Mouse (Mus musculus) midbrain, embryonic 14.5 days (tissue): ENCODE measurements around the gene Dgkz. TPM values are rescaled to one million over a fixed set of nuclear protein-coding genes. Genes with fewer than 3 reads are reported as not detected.

ENCODE experiments used
- ATAC-seq: fragments of 200-750 bp; cut with Nextera tagmentation; 2 replicates; pipeline ENCODE4 v1.8.0; 2017; ENCODE audit warnings: moderate number of reproducible peaks, moderate library complexity; ENCODE audit not compliant: low FRiP score, low TSS enrichment
- DNase-seq: peaks from one replicate; pipeline ENCODE4 v3.0.0-alpha.2; 2015
- H3K27ac ChIP-seq: fragments of 300-500 bp; sonication (generic); replicated peaks from 2 replicates; pipeline ENCODE4 v1.5.1; 2014; ENCODE audit warnings: mild to moderate bottlenecking, low read depth, low read length, moderate library complexity
- H3K27me3 ChIP-seq: fragments of 300-500 bp; sonication (generic); 2 replicates; pipeline ENCODE4 v1.6.1; 2014; ENCODE audit warnings: low read length, control low read depth, mixed read lengths; ENCODE audit not compliant: control insufficient read depth, insufficient read depth
- H3K36me3 ChIP-seq: fragments of 300-500 bp; sonication (generic); 2 replicates; pipeline ENCODE4 v1.6.1; 2014; ENCODE audit warnings: low read length, control low read depth; ENCODE audit not compliant: control insufficient read depth, insufficient read depth
- H3K4me1 ChIP-seq: fragments of 300-500 bp; sonication (generic); 2 replicates; pipeline ENCODE4 v1.6.1; 2014; ENCODE audit warnings: mild to moderate bottlenecking, antibody characterized with exemption, low read length, control low read depth; ENCODE audit not compliant: control insufficient read depth, insufficient read depth
- H3K4me2 ChIP-seq: fragments of 300-500 bp; sonication (generic); 2 replicates; pipeline ENCODE4 v1.6.1; 2014; ENCODE audit warnings: mild to moderate bottlenecking, low read length, moderate library complexity
- H3K4me3 ChIP-seq: fragments of 300-500 bp; sonication (generic); replicated peaks from 2 replicates; pipeline ENCODE4 v1.5.1; 2014; ENCODE audit warnings: low read depth, low read length
- H3K9ac ChIP-seq: fragments of 300-500 bp; sonication (generic); replicated peaks from 2 replicates; pipeline ENCODE4 v1.6.1; 2014; ENCODE audit warnings: mild to moderate bottlenecking, low read length, moderate library complexity
- H3K9me3 ChIP-seq: fragments of 300-500 bp; sonication (generic); 2 replicates; pipeline ENCODE4 v1.6.1; 2016; ENCODE audit warnings: low read length, control low read depth, mixed read lengths; ENCODE audit not compliant: control insufficient read depth
- WGBS: fragments of 180-500 bp; shearing (Covaris S2); extraction: QIAGEN DNeasy Blood & Tissue Kit; methylation state at CpG from one replicate; pipeline ENCODE4 v1.1.7; 2014; 5-methylcytosine and 5-hydroxymethylcytosine counted together
- polyA plus RNA-seq: library from polyadenylated mRNA; unstranded; fragments of >200 nt; fragmentation: Nextera tagmentation; extraction: Ambion mirVana; gene quantifications from 2 replicates; pipeline ENCODE4 v1.2.1, GENCODE M21; 2014

Gene Dgkz
- 27.5 and 32.0 TPM in 2 replicates for polyA plus RNA-seq

GRCm38 (mm10) chr2:91975581-91976541 is at the start of gene Dgkz:
Dgkz (minus strand) TSS chr2:91975864.
- Histone ChIP-seq H3K27me3 (peaks cover 36% of the 10 kb centered on the region), H3K4me2 (peak within 1 kb of the TSS; percentile 62), H3K4me1 (peaks cover 36% of the 10 kb centered on the region), H3K9ac (peak within 1 kb of the TSS; percentile 48), H3K4me3 (peak within 1 kb of the TSS; percentile 42), H3K36me3 (no peaks in the 10 kb centered on the region), H3K9me3 (no peaks in the 10 kb centered on the region), H3K27ac (no peak within 1 kb of the TSS)
- ATAC-seq (peak; percentile 49; the same call in 1 of the 2 replicates), DNase-seq (peak; percentile 53)
- under 1% methylated on average over 76 of the region's 79 CpGs for WGBS

GRCm38 (mm10) chr2:92025202-92025601 is 49.5 kb upstream of the Dgkz start:
- DNase-seq, result no peak
- H3K9me3 ChIP-seq, result no peaks in the 10 kb centered on the region
- WGBS, result 90% methylated on average over 2 of the region's 2 CpGs
- H3K36me3 ChIP-seq, result no peaks in the 10 kb centered on the region
- H3K4me3 ChIP-seq, result no peak overlapping the region
- peaks cover 18% of the 10 kb centered on the region; the same call in 1 of the 2 replicates for H3K27me3 ChIP-seq
- H3K4me2 ChIP-seq, result no peak overlapping the region
- no peak for ATAC-seq
- no peak overlapping the region for H3K9ac ChIP-seq
- peaks cover 5% of the 10 kb centered on the region; the same call in 1 of the 2 replicates for H3K4me1 ChIP-seq
- no peak overlapping the region for H3K27ac ChIP-seq

- DNase-seq, result peak; percentile 87
Observed at GRCm38 (mm10) chr2:92024274-92024672, 48.6 kb upstream of the Dgkz start, which contains the start of gene Creb3l1. Creb3l1 (minus strand) TSS chr2:92024502.

GRCm38 (mm10) chr2:92023362-92024273 is 48.0 kb upstream of the Dgkz start:
- WGBS, result 5% methylated on average over 56 of the region's 56 CpGs
- Histone ChIP-seq H3K36me3 (no peaks in the 10 kb centered on the region), H3K4me2 (peak overlapping the region; percentile 97), H3K27ac (no peak overlapping the region), H3K9me3 (no peaks in the 10 kb centered on the region), H3K4me3 (peak overlapping the region; percentile 54), H3K4me1 (peaks cover 5% of the 10 kb centered on the region; the same call in 1 of the 2 replicates), H3K9ac (peak overlapping the region; percentile 56), H3K27me3 (peaks cover 18% of the 10 kb centered on the region; the same call in 1 of the 2 replicates)
- ATAC-seq, result 0 out of 2 replicates have a peak, but pooled peaks have one; percentile 43
- DNase-seq, result peak; percentile 63

More at GRCm38 (mm10) chr2:92024274-92024672, 48.6 kb upstream of the Dgkz start, which contains the start of gene Creb3l1:
- H3K9ac ChIP-seq, result peak within 1 kb of the TSS; percentile 56
- peaks cover 5% of the 10 kb centered on the region; the same call in 1 of the 2 replicates for H3K4me1 ChIP-seq
- H3K9me3 ChIP-seq, result no peaks in the 10 kb centered on the region
- H3K4me2 ChIP-seq, result peak within 1 kb of the TSS; percentile 97
- WGBS, result under 1% methylated on average over 26 of the region's 27 CpGs
- no peaks in the 10 kb centered on the region for H3K36me3 ChIP-seq
- ATAC-seq, result peak; percentile 63; the same call in 1 of the 2 replicates
- peaks cover 18% of the 10 kb centered on the region; the same call in 1 of the 2 replicates for H3K27me3 ChIP-seq
- H3K4me3 ChIP-seq, result peak within 1 kb of the TSS; percentile 54
- no peak within 1 kb of the TSS for H3K27ac ChIP-seq

- WGBS, result 61% methylated on average over 4 of the region's 4 CpGs
- Histone ChIP-seq H3K27me3 (peaks cover 18% of the 10 kb centered on the region; the same call in 1 of the 2 replicates), H3K4me3 (no peak overlapping the region), H3K36me3 (no peaks in the 10 kb centered on the region), H3K9ac (no peak overlapping the region), H3K9me3 (no peaks in the 10 kb centered on the region), H3K27ac (no peak overlapping the region), H3K4me2 (no peak overlapping the region), H3K4me1 (peaks cover 5% of the 10 kb centered on the region; the same call in 1 of the 2 replicates)
- ATAC-seq, result no peak
- no peak for DNase-seq
Observed at GRCm38 (mm10) chr2:92020676-92021265, 45.1 kb upstream of the Dgkz start.

GRCm38 (mm10) chr2:92017440-92017839 is 41.8 kb upstream of the Dgkz start:
- Histone ChIP-seq H3K4me3 (no peak overlapping the region), H3K27ac (no peak overlapping the region), H3K36me3 (no peaks in the 10 kb centered on the region), H3K9me3 (no peaks in the 10 kb centered on the region), H3K4me1 (no peaks in the 10 kb centered on the region), H3K9ac (no peak overlapping the region), H3K27me3 (0 out of 2 replicates have a peak, but pooled peaks cover 3% of the 10 kb centered on the region), H3K4me2 (no peak overlapping the region)
- ATAC-seq (no peak), DNase-seq (no peak)
- 81% methylated on average over 1 of the region's 1 CpGs for WGBS

- peak; percentile 44 for DNase-seq
- Histone ChIP-seq H3K27ac (no peak overlapping the region), H3K36me3 (no peaks in the 10 kb centered on the region), H3K4me1 (no peaks in the 10 kb centered on the region), H3K27me3 (no peaks in the 10 kb centered on the region), H3K9me3 (no peaks in the 10 kb centered on the region), H3K4me2 (no peak overlapping the region), H3K9ac (no peak overlapping the region), H3K4me3 (no peak overlapping the region)
- 41% methylated on average over 3 of the region's 3 CpGs for WGBS
- no peak for ATAC-seq
Observed at GRCm38 (mm10) chr2:92016981-92017380, 41.3 kb upstream of the Dgkz start.

GRCm38 (mm10) chr2:92014891-92015290 is 39.2 kb upstream of the Dgkz start:
- Histone ChIP-seq H3K36me3 (no peaks in the 10 kb centered on the region), H3K4me3 (no peak overlapping the region), H3K27me3 (no peaks in the 10 kb centered on the region), H3K9me3 (no peaks in the 10 kb centered on the region), H3K27ac (no peak overlapping the region), H3K4me2 (no peak overlapping the region), H3K9ac (no peak overlapping the region), H3K4me1 (no peaks in the 10 kb centered on the region)
- ATAC-seq (no peak), DNase-seq (no peak)
- 84% methylated on average over 5 of the region's 5 CpGs for WGBS
